Mouse (Mus musculus) natural killer cell, adult 2 months (primary cell): ENCODE measurements around the gene Trpv2.

Experiments used
- DNase-seq, 2 experiments: peaks; one replicate each; pipeline ENCODE4 v3.0.0; 2022; ENCODE audit warnings: low spot score in 2 of 2

The Trpv2 gene

GRCm38 (mm10) chr11:62558152-62558551, 16.1 kb upstream of the Trpv2 start:
- no peak for DNase-seq

GRCm38 (mm10) chr11:62558961-62559646, 15.2 kb upstream of the Trpv2 start:
- DNase-seq: no peak

GRCm38 (mm10) chr11:62560463-62561016, 13.7 kb upstream of the Trpv2 start:
- no peak for DNase-seq

- no peak for DNase-seq
These were observed 10.7 kb upstream of the Trpv2 start for GRCm38 (mm10) chr11:62563590-62563989.

- no peak for DNase-seq
These were observed 8.5 kb upstream of the Trpv2 start for GRCm38 (mm10) chr11:62565747-62566146.

- DNase-seq: no peak
These were observed 8.1 kb upstream of the Trpv2 start for GRCm38 (mm10) chr11:62566211-62566610.

GRCm38 (mm10) chr11:62568300-62568699, 6.0 kb upstream of the Trpv2 start:
- DNase-seq: no peak

GRCm38 (mm10) chr11:62574703-62575085, 408 bp downstream of the Trpv2 start:
- no peak for DNase-seq

- peak; percentile 68 to 80 for DNase-seq
These were observed 992 bp downstream of the Trpv2 start for GRCm38 (mm10) chr11:62575297-62575658.

GRCm38 (mm10) chr11:62575659-62576438, 1.6 kb downstream of the Trpv2 start:
- DNase-seq: peak; percentile 37 to 44

GRCm38 (mm10) chr11:62576530-62577152, 2.4 kb downstream of the Trpv2 start:
- DNase-seq: peak; percentile 80 to 83

GRCm38 (mm10) chr11:62583031-62583430, 8.7 kb downstream of the Trpv2 start:
- no peak for DNase-seq

- no peak for DNase-seq
These were observed 10.5 kb downstream of the Trpv2 start for GRCm38 (mm10) chr11:62584671-62585206.

- DNase-seq: no peak
These were observed 12.7 kb downstream of the Trpv2 start for GRCm38 (mm10) chr11:62587034-62587433.

GRCm38 (mm10) chr11:62589391-62589790, 15.1 kb downstream of the Trpv2 start:
- no peak for DNase-seq

GRCm38 (mm10) chr11:62591026-62591425, 16.7 kb downstream of the Trpv2 start:
- no peak for DNase-seq

GRCm38 (mm10) chr11:62591904-62592575, 17.8 kb downstream of the Trpv2 start:
- DNase-seq: no peak

- DNase-seq: peak in 1 of 2 experiments; percentile 18
These were observed 24.3 kb downstream of the Trpv2 start for GRCm38 (mm10) chr11:62598571-62598970.

- no peak for DNase-seq
These were observed 27.7 kb downstream of the Trpv2 start for GRCm38 (mm10) chr11:62601732-62602618.

- DNase-seq: peak; percentile 96 to 97
These were observed 28.5 kb downstream of the Trpv2 start for GRCm38 (mm10) chr11:62602619-62603311.
